Mouse (Mus musculus): ENCODE data around the gene 9830107B12Rik. TPM values are rescaled to one million over a fixed set of nuclear protein-coding genes. Genes with fewer than 3 reads are reported as not detected.

Gene 9830107B12Rik
- polyA plus RNA-seq, 1 experiment from 2014 or later: not detected

DNA sequence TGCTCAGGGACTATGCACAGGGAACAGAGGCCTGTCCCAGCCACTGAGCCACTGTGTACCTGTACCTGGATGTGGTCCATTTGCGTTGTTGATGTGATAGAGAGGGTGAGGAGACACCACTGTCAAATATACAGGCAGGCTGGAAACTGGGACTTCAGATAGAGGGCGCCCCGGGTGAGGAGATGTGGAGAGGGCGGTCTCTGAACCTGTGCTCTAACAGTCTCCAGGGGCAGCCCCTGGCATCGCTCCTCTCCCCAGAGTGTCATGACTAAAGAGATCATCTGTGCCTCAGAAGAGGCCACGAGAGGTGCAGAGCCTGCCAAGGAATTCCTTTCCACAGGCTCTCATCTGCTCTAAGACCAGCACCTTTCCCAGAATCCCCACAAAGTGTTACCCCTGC, 38.2 kb downstream of the 9830107B12Rik start:
- Histone ChIP-seq H3K4me2 (no peak overlapping the region), H3K4me3 (replicated peaks) (no peak overlapping the region), H3K4me1 (replicated peaks) (no peaks in the 10 kb centered on the region), H3K9me3 (no peaks in the 10 kb centered on the region), H3K36me3 (no peaks in the 10 kb centered on the region), H3K27me3 (no peaks in the 10 kb centered on the region), H3K27ac (no peak overlapping the region), H3K9ac (replicated peaks) (no peak overlapping the region)
- 58% methylated on average over 6 of the region's 6 CpGs for whole genome bisulfite sequencing
- no peak for ATAC-seq (ENCODE audit: insufficient number of reproducible peaks, insufficient read depth, low FRiP score, low TSS enrichment, low read depth)

DNA sequence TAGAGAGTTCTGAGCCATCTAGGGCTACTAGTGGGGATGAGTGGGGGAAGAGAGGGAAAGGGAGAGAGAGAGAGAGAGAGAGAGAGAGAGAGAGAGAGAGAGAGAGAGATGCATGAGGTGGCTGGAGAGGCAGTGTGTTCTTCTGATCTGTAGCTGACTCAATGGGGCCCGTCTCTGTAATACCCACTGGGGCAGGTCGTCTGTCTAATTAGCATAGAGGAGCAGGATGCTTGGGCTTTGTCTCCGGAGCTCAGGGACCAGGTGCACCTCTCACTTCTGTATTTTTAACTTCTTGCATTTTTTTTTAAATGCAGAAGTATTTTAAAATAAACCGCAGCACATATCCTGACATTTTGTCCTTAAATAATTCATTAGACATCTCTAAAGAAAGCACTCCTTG, 38.7 kb downstream of the 9830107B12Rik start:
- H3K4me1 ChIP-seq (replicated peaks): no peaks in the 10 kb centered on the region
- H3K27ac ChIP-seq: no peak overlapping the region
- 0 out of 2 replicates have a peak, but pooled peaks cover 3% of the 10 kb centered on the region for H3K27me3 ChIP-seq
- no peak overlapping the region for H3K4me2 ChIP-seq
- no peak overlapping the region for H3K4me3 ChIP-seq (replicated peaks)
- no peak overlapping the region for H3K9ac ChIP-seq (replicated peaks)
- no peaks in the 10 kb centered on the region for H3K36me3 ChIP-seq
- ATAC-seq (ENCODE audit: insufficient number of reproducible peaks, insufficient read depth, low FRiP score, low TSS enrichment, low read depth): no peak
- 58% methylated on average over 4 of the region's 4 CpGs for WGBS
- no peaks in the 10 kb centered on the region for H3K9me3 ChIP-seq

DNA sequence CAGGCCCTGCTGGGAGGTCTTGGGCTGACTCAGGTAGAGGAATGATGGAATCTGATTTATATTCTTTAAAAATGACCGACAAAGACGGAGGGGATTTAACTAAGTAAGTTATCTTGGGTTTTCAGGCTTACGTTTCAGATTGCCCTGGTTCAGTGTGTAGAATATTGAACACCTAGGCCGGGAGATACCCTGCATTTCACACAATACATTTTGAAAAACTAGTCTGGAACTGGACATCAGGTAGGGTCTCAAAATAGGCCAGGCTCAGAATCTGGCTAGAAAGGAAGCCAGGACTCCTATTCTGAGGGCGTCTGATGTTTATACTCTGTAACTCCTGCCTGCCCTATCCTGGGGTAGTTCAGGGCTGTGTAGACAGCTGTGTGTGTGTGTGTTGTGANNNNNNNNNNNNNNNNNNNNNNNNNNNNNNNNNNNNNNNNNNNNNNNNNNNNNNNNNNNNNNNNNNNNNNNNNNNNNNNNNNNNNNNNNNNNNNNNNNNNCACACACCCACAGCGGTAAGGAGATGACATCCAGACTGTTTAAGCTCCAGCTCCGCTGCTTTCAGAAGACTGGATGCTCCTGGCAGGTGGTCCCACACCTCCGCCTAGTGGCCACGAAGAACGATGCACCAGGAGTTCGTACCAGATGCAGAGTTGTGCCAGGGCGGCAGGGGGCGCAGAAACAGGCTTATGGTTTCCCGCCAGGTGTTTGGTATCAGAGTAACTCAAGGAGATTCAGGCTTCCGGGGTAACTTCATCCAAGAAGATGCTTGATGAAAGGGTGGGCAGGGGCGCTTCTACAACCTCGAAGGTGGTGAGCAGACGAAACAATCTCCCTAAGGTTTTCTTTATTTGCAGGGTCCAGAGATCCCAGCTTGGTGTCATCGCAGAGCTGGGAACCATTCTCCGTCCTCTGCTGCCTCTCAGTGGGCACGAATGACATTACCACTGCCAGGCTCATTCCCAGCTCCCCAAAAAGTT, 45.3 kb downstream of the 9830107B12Rik start:
- 12% methylated on average over 21 of the region's 21 CpGs for WGBS
- peaks cover 47% of the 10 kb centered on the region for H3K4me1 ChIP-seq (replicated peaks)
- H3K4me3 ChIP-seq (replicated peaks): peak overlapping the region; percentile 26
- H3K9ac ChIP-seq (replicated peaks): no peak overlapping the region
- peak; percentile 49 for ATAC-seq (ENCODE audit: insufficient number of reproducible peaks, insufficient read depth, low FRiP score, low TSS enrichment, low read depth)
- no peak overlapping the region for H3K27ac ChIP-seq
- H3K27me3 ChIP-seq: peaks cover 50% of the 10 kb centered on the region
- peak overlapping the region; percentile 48 for H3K4me2 ChIP-seq
- H3K36me3 ChIP-seq: no peaks in the 10 kb centered on the region
- no peaks in the 10 kb centered on the region for H3K9me3 ChIP-seq

DNA sequence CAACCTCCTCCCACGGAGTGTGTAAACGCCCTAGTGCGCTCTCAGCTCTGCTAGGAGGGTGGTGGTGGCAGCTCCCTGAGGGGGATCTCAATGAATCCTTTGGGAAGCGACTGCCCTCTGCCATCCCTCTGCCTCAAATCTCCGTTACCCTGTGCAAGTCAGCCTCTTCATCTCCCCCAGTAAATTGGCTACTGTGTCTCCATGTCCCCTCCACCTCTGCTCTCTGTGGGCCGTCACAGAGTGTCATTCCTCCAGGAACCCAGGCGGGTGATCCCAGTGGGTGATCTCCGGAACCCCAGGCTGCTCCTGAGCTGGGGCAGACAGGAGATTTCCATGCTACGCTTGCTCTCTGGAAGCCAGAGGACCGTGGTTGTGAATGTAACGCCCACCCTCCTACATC, 46.8 kb downstream of the 9830107B12Rik start:
- Histone ChIP-seq H3K9ac (replicated peaks) (no peak overlapping the region), H3K4me1 (replicated peaks) (peaks cover 61% of the 10 kb centered on the region), H3K27me3 (peaks cover 63% of the 10 kb centered on the region), H3K36me3 (no peaks in the 10 kb centered on the region), H3K4me3 (replicated peaks) (peak overlapping the region; percentile 39; the same call in 1 of the 2 replicates), H3K9me3 (no peaks in the 10 kb centered on the region), H3K4me2 (peak overlapping the region; percentile 74; the same call in 1 of the 2 replicates), H3K27ac (no peak overlapping the region)
- no peak for ATAC-seq (ENCODE audit: insufficient number of reproducible peaks, insufficient read depth, low FRiP score, low TSS enrichment, low read depth)
- 14% methylated on average over 11 of the region's 11 CpGs for WGBS

DNA sequence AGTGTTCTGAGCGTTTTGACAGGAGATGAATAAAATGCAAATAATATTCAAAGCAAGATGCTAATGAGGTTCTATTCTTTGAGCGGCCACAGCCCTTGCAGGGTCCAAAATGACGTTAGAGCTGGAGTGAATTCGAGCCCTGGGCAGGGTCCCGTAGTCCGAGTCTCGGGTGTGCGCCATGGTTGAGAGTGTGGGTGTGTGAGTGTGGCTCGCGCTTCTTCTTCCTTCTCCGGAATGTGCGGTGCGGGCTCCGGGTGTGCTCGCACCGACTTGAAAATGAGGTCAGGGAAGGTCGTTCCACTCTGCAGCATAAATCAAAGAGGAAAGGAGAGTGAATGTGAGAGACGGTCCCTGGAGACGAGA, 47.6 kb downstream of the 9830107B12Rik start:
- Histone ChIP-seq H3K9me3 (peaks cover 3% of the 10 kb centered on the region; the same call in 1 of the 2 replicates), H3K9ac (replicated peaks) (no peak overlapping the region), H3K36me3 (no peaks in the 10 kb centered on the region), H3K27me3 (peaks cover 72% of the 10 kb centered on the region), H3K4me1 (replicated peaks) (peaks cover 65% of the 10 kb centered on the region), H3K4me3 (replicated peaks) (peak overlapping the region; percentile 39), H3K27ac (peak overlapping the region; percentile 26; the same call in 1 of the 2 replicates), H3K4me2 (peak overlapping the region; percentile 74)
- 1% methylated on average over 19 of the region's 19 CpGs for WGBS
- no peak for ATAC-seq (ENCODE audit: insufficient number of reproducible peaks, insufficient read depth, low FRiP score, low TSS enrichment, low read depth)

DNA sequence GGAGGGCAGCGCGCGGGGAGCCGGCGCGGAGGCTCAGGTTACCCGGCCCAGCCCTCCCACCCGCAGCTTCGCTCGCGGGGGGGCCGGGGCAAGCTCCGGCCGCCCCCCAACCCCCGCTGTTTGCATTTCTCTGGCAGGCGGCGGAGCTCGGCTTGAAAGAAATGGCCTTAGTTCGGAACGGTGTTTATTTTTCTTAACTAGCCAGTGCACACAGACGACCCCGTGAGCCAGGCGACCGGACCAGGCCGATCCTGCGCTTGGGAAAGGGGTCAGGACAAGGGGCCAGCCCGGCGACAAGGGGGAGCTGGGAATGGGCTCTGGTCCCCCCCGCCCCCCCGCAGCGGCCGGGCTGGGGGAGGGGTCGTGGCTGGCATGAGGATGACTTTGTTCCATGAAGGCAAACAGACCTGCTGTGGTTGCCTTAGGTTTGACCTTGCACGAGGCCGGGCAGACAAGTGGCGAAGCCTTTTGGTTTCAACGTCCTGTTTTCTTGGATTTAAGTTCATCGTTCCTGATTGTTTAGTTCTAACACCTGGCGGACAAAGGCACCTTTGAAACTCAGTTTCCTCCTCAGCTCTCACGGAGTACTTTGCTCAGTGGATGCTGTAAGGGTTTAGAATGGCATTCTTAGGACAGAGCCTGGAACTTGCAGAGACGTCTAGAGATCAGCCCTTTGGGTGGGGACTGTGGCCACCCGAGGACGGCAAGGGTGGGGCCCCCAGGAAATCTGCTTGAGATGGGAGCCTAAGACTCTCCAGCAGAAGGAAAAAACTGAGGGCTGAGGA, 48.1 kb downstream of the 9830107B12Rik start:
- Histone ChIP-seq H3K27me3 (peaks cover 73% of the 10 kb centered on the region), H3K9me3 (peaks cover 9% of the 10 kb centered on the region; the same call in 1 of the 2 replicates), H3K27ac (peak overlapping the region; percentile 50), H3K36me3 (no peaks in the 10 kb centered on the region), H3K4me1 (replicated peaks) (peaks cover 68% of the 10 kb centered on the region), H3K4me3 (replicated peaks) (peak overlapping the region; percentile 39), H3K4me2 (peak overlapping the region; percentile 74), H3K9ac (replicated peaks) (peak overlapping the region; percentile 42; the same call in 1 of the 2 replicates)
- WGBS: 1% methylated on average over 43 of the region's 43 CpGs
- ATAC-seq (ENCODE audit: insufficient number of reproducible peaks, insufficient read depth, low FRiP score, low TSS enrichment, low read depth): no peak

DNA sequence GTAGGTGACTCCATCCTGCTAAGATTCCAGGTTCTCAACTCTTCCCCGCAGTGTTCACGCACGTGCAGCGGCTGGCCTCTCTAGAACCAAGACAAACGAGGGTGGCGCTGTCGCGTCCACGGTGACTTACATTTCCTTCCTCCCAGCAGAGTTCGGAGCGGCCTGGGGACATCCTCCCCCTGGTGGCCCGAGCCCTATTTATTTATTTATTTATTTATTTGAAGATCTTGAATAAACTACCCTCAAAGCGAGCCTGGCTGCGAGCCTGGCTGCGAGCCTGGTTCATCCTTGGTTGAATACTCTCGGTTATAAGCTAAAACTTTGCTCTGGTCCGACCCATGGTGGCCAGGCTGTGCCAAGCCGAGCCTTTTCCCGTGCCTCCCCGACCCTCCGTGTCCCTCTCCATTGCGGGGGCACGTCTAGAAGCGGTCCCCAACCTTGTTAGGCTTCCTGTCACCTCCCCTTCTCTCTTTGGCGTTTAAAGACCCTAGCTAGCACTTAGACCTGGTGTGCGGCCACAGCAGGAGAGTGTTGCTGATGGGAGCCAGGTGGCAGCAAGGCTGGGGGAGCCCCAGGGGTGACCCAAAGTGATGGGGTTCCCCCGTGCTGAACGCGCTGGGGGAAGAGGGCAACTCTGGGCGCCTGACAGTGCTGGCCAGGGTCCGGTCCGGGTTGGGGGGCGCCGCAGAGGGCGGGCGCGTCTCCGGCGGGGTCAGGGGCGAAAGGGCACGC, 48.9 kb downstream of the 9830107B12Rik start:
- ATAC-seq (ENCODE audit: insufficient number of reproducible peaks, insufficient read depth, low FRiP score, low TSS enrichment, low read depth): no peak
- H3K27me3 ChIP-seq: peaks cover 70% of the 10 kb centered on the region
- H3K9ac ChIP-seq (replicated peaks): peak overlapping the region; percentile 42
- peaks cover 9% of the 10 kb centered on the region; the same call in 1 of the 2 replicates for H3K9me3 ChIP-seq
- H3K4me3 ChIP-seq (replicated peaks): peak overlapping the region; percentile 39
- WGBS: under 1% methylated on average over 40 of the region's 41 CpGs
- H3K4me2 ChIP-seq: peak overlapping the region; percentile 74
- H3K36me3 ChIP-seq: no peaks in the 10 kb centered on the region
- peak overlapping the region; percentile 50 for H3K27ac ChIP-seq
- peaks cover 69% of the 10 kb centered on the region for H3K4me1 ChIP-seq (replicated peaks)

DNA sequence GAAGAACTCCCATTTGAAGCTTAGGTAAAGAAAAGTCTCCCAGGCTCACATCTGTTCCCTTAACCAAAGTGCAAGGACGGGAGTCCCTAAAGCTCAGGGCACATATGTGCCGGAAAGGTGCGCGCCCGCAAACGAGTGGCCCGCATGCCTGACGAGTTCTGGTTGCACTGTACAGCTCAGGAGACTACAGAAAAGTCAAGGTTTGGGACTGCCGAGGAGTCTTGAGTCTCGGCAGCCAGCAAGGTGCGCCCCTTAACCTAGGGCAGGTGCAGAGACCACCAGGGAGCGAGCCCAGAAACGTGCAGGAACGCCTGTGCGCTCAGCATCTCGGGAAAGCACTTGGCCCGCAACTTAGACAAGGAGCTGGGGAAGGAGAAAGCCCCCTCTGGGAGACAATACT, 49.7 kb downstream of the 9830107B12Rik start:
- peak overlapping the region; percentile 39 for H3K4me3 ChIP-seq (replicated peaks)
- H3K27me3 ChIP-seq: peaks cover 70% of the 10 kb centered on the region
- no peak for ATAC-seq (ENCODE audit: insufficient number of reproducible peaks, insufficient read depth, low FRiP score, low TSS enrichment, low read depth)
- peaks cover 9% of the 10 kb centered on the region; the same call in 1 of the 2 replicates for H3K9me3 ChIP-seq
- H3K9ac ChIP-seq (replicated peaks): no peak overlapping the region
- H3K27ac ChIP-seq: no peak overlapping the region
- no peaks in the 10 kb centered on the region for H3K36me3 ChIP-seq
- 4% methylated on average over 17 of the region's 17 CpGs for WGBS
- peak overlapping the region; percentile 74 for H3K4me2 ChIP-seq
- H3K4me1 ChIP-seq (replicated peaks): peaks cover 69% of the 10 kb centered on the region

DNA sequence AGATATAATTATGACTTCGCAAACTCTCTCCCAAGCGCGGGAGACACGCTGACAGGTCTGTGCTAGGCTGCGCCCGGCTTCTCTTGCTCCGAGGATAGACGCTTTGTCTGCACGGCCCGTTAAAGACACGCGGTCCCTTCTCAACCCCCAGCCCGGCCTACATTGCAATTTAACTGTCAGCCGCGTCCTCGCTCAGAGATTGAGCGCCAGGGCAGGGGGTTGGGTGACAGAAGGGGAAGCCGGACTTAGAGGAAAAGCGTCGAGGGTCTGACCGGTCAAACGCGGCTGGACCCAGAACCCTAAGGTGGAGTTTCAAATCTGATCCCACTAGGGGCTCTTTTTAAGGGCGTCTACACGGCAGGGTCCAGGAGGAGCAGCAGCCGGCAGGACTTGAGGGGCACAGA, 50.3 kb downstream of the 9830107B12Rik start:
- peak overlapping the region; percentile 74 for H3K4me2 ChIP-seq
- 0 out of 2 replicates have a peak overlapping the region, but pooled peaks have one; percentile 17 for H3K27ac ChIP-seq
- peak overlapping the region; percentile 39 for H3K4me3 ChIP-seq (replicated peaks)
- H3K27me3 ChIP-seq: peaks cover 70% of the 10 kb centered on the region
- WGBS: 1% methylated on average over 26 of the region's 26 CpGs
- H3K9me3 ChIP-seq: peaks cover 9% of the 10 kb centered on the region; the same call in 1 of the 2 replicates
- H3K9ac ChIP-seq (replicated peaks): 0 out of 2 replicates have a peak overlapping the region, but pooled peaks have one; percentile 31
- no peak for ATAC-seq (ENCODE audit: insufficient number of reproducible peaks, insufficient read depth, low FRiP score, low TSS enrichment, low read depth)
- no peaks in the 10 kb centered on the region for H3K36me3 ChIP-seq
- peaks cover 69% of the 10 kb centered on the region for H3K4me1 ChIP-seq (replicated peaks)

DNA sequence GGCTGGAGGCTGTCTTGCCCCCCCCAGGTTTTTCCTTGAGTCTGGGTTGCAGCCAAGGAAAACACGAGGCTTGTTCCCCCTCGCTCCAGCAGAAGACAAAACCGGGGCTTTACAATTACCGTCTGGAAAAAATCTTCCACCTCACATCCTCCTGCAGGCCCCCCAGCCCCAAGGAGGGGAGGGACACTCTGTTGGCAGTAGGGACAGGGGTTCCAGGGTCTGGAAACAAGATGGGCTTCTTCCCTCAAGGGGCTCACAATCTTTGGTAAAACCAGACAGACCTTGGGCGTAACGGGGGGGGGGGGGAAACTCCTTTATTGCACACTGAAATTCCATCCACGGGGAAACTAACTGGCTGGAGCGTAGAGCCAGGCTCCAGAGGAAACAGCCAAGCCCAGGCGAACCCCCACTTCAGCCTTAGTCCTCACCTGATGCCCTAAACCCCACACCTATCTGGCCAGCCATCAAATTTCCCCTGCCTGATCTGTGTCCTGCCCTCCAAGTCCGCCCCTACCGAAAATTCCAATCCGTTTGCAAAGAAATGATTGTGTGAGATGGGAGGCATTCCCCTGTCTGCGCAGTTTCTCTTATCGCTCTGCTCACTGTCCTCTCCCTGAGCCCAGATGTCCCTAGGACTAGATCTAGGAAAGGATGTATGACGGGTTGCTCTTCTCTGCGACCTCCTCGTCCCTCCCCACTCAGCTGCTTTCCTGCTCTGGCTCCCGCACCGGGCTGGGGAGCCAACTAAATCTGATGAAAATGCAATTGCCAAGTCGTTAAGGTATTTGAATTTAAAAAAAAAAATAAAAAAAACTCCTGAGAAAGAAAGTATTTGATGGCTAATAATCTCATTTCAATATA, 51.0 kb downstream of the 9830107B12Rik start:
- H3K4me2 ChIP-seq: peak overlapping the region; percentile 74
- H3K27me3 ChIP-seq: peaks cover 65% of the 10 kb centered on the region
- peaks cover 9% of the 10 kb centered on the region; the same call in 1 of the 2 replicates for H3K9me3 ChIP-seq
- 3% methylated on average over 19 of the region's 20 CpGs for WGBS
- peak overlapping the region; percentile 31; the same call in 1 of the 2 replicates for H3K27ac ChIP-seq
- peak overlapping the region; percentile 9; the same call in 1 of the 2 replicates for H3K4me3 ChIP-seq (replicated peaks)
- H3K9ac ChIP-seq (replicated peaks): no peak overlapping the region; the same call in 1 of the 2 replicates
- ATAC-seq (ENCODE audit: insufficient number of reproducible peaks, insufficient read depth, low FRiP score, low TSS enrichment, low read depth): no peak
- H3K4me1 ChIP-seq (replicated peaks): peaks cover 62% of the 10 kb centered on the region
- no peaks in the 10 kb centered on the region for H3K36me3 ChIP-seq
